Mouse (Mus musculus) thymus, postnatal 25 days (tissue): ENCODE data around the gene Lpar1.

Experiments
- DNase-seq: peaks from one replicate; pipeline ENCODE4 v3.0.0; 2022

The Lpar1 gene

DNA sequence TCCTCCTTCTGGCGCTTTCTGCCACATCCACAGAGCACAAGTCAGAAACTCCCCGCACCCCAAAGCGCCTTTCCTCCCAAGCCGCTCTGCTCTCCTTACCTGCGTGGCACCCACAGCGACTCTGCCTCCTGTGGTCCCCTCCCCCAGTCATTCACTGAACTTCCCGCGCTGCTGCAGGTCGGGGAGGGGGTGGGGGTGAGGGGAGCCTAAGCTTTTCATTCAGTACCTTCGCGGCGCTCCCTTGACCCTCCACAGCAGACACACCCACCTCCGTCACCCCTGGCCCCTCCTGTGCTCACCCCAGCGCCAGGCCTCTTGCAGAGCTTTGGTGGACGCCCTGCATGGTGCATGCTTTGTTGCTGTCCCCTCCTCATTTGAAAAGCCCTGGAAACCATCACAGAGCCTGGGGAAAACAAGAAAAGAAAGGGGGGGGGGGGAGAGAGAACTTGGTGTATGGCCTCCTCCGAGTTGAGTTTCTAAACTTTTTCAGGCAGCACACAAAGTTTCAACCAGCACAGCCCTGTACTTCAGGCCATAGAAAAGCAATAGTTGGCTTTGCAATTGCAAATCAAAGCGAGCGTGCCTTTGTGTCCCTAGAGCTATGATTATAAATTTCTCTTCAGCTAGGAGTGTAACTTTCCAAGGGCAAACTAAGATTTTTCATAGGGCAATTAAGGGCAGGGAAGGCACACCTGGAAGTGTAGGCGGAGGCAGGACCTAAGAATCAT lies at the start of gene Lpar1:
Gene Lpar1, minus strand, starts transcription at position 268 of the 728 bp plus-strand sequence.
- DNase-seq, result no peak

DNA sequence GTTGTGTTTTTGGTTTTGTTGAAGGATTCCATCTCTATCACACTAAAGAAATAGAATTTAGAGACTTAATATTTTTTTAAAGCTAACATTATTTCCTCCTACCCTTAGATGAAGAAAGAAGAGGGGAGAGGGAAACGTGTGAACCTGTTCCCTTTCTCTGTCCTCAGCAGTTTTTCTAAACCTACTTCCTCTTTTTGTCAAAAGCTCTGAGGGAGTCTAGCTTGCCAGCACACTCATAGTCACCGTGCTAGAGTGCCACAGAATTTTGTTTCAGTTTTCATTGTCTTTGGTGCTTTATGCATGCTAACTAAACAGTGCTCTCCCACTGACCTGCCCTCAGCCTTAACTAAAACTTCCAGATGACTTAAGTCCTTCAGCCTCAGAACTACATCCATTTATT lies 32.2 kb upstream of the Lpar1 start:
- no peak for DNase-seq

DNA sequence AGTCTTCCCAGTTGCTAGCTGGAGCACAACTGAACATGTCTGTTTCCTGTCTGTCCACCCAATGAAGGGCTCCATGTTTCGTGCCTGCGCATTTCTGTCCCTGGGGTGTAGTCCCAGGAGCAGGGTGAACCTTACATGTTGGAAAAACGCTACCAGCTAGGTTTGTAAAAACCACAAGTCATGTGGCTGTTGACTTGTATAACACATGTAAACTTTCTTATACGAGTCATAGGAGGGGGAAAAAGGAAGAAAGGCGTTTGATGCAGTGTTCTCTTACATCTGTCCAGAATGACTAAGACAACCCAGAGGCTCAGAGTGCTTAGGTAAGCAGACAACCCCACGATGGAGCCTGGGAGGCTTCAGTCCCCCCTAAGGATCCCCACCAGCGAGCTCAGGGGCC lies 27.5 kb upstream of the Lpar1 start:
- DNase-seq, result no peak

DNA sequence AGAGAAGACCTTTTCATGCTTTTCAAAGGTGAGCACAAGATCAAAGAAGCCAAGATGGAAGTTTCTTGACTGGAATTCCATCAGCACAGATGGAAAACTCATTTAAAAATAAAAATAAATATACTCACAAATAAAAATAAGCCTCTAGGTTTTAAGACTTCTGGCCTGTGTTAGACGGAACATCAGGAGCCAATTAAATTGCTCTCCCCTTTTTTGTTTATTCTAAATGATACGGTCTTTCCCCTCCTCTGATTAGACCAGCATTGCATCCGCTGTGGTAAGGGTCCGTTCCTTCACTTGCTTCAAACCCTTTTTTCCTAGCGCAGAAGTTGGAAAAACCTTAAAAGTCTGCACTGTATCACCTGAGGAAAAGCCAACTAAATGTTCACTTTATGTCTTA lies 26.8 kb upstream of the Lpar1 start:
- no peak for DNase-seq

DNA sequence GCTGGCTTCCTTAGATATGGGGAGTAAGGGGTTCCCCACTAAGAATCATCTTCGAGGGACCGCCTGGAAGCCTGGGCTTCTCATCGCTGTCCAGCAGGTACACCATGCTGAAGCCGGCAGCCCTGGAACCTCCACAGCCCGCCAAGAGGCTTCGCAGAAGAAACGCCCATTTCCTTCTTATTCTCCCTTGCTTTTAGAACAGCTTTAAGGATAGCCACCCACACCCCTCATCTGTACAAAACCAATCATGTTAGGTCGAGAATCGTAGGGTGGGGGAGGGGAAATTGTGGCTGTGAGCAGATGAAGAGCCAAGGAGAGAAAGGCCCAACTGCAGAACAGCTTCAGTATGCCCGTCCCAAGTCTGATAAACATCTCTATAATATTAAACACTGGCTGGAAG lies 26.4 kb upstream of the Lpar1 start:
- DNase-seq, result no peak

DNA sequence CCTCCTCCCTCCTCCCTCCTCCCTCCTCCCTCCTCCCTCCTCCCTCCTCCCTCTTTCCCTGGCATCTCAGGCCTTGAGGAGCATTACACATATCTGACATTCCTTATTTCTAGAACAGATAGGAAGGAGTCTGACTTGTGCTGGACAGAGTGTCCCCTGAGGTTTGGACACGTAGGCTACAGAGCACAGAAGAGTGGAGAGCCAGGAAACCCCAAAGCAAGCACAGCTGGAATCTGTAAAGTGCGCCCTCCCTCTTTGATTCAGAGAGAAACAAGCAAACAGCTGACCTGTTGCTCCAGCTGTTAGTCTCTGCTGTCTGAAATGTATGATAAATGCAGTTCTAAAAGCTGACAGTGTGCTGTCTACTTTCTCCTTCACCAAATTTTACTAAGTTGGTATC lies 24.8 kb upstream of the Lpar1 start:
- no peak for DNase-seq

DNA sequence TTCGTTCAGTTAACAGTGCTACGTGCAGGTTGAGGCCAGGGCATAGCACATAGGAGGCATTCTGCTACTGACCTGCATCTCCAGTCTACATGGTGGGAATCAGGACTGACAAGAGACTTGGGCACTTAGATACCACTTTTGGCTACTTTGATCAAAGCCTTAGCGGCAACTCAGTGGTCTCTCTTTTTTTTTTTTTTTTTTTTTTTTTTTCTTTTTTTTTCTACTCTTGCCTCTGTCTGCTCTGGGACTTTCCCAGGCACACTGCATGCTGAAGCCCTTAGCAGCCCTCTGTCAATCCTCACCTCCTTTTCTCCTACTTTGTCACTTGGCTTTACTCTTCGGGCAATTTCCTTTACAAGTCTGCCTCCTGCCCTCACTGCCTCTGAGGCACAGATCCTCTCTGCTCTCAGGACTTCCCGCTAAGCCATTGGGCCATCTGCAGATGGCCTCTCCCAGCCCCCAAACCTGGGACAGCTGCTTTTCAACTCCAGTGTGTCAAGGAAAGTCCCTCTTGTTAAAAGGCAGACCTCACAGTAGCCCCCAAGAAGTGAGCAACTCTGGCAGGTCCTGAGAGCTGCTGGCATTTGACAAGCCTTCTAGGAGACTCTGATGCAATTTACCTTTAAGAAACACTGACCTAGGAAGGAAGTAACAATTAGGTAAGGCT lies 23.8 kb upstream of the Lpar1 start:
- DNase-seq, result no peak

DNA sequence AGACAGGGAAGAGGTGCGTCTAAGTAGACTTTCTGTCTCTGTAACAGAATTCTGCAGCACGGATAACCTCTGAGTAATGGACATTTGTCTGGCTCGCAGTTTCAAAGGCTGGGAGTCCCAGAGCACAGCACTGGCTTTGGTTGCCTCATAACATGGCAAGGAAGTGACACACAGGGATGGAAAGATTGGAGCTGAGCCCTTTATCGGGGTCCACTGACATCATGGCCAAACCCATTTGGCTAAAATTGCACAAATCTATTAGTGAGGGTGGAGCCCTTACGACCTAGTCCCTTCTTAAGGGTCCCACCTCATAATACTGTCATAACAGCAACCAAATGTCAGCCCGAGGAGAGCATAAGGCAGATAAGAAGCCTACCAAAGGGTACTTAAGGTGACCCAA lies 22.1 kb upstream of the Lpar1 start:
- no peak for DNase-seq

DNA sequence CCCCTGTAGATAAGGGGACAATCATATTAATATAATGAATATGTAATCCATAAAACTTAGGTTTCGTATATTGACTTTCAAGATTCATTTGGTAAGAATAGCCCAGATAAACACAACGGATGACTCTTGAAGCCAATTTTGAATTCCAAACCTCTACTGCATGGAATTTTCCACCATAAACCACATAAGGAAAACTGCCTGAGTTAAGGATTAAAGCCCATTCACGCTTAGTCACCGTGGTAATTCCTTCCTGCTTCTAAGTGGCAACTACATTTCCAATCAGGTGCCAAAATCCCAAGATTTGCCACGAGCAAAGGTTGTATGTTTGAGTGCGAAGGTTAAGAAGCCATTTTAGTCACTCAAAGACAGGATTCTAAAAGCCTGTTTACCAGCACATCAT lies 20.3 kb upstream of the Lpar1 start:
- DNase-seq, result no peak

DNA sequence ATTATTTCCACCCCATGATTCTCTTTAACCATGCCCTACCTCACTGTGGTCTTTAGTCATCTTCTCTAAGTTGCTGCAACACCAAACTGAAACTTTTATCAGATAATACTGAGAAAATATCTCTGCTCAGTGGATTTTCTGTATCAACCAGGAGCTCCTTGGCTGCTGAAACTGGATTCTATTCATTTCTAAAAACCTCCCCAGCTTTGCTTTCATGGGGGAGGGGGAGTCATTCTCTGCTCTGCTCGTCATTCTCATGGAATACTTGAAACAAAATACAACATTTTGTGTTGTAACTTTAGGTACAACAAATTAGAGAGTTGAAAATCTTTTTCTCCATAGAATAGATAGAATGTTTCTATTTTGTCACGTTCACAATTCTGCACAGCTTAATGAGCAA lies 18.7 kb upstream of the Lpar1 start:
- no peak for DNase-seq

DNA sequence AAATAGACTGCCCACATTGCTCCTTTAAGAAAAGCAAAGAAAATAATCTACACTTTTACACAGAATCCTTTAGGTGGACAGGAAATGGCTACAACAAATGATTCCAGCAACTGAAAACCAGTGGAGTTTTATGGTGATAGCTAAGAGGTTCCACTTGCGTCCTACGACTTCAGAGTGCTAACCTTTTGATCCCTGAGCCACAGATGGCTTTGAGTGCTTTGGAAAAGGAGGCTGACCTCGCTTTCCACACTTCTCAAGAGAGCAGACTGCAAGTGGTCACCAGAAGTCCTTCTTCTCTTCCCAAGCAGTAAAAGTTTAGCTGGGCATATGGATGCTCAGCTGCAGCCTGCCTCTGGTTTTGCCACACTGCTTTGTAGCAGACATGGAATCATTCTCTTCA lies 18.0 kb upstream of the Lpar1 start:
- DNase-seq, result no peak

DNA sequence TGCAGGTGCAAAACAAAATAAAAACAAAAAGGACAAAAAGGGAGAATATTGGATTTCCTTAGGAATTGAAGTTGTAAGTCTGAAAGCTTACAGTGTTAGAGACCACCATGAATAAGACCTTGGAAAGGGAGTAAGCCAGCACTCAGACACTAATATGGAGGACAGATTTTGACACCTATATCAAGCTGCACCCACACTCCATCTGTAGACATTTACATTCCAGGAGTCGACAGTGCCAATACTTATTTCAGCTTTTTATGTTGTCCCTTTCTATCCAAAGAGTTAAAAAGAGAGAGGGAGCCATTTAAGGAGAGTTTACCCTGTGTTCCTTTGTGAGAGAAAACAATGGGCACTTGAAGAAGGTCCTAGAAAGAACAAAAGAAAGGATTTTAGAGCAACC lies 17.5 kb upstream of the Lpar1 start:
- DNase-seq, result no peak

DNA sequence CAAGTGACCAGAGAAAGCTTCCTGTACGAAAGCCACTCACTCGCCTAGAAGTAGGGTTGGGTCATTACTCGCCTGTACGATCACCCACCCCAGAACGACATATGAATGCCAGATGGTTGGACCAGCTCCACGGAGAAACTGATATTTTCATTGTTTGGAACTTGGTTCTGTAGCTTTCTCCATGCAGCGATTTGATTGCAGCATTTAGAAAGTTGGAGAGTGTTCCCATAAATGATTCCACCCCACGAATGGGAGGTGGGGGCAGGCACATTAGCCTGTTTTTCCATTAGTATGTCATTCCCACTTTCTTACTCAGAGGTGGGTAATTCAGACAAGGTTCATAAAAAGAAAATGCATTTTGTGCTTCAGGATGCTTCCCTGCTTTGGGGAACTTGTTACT lies 14.8 kb upstream of the Lpar1 start:
- DNase-seq, result no peak

DNA sequence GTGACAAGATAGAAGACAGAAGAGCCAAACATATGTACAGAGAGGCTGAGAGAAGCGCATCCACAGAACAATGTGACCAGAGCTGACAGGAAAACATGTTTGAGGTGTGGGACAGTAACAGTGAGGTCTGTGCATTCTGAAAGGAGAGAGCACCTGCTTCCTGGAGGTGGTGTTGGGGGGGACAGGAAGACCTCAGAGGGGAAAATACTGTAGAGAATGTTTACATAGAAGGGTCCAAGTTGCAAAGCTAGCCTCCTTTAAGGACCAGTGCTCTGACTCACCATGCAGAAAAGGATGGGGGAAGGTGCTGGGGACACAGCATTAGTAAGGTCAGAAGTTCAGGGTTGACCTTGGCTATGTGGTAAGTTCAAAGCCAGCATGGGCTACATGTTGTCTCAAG lies 9.1 kb upstream of the Lpar1 start:
- no peak for DNase-seq

DNA sequence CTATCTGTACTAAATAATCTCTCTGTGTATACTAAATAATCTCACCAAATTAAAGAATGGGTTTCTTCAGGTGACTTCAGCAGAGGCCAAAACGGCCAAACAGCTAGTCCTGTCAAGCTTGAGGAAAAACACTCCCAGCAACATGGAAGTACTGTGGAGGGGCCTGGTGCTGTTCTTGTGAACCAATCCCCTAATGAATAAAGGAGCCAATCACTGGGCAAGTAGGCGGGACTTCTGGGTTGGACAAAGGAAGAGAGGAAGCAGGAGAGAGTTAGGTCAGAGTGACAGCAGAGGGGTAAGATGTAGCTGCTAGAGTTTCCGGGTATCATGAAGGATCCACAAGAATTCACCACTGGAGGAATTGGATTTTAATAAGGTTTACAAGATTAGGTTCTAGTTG lies 3.3 kb upstream of the Lpar1 start:
- no peak for DNase-seq

DNA sequence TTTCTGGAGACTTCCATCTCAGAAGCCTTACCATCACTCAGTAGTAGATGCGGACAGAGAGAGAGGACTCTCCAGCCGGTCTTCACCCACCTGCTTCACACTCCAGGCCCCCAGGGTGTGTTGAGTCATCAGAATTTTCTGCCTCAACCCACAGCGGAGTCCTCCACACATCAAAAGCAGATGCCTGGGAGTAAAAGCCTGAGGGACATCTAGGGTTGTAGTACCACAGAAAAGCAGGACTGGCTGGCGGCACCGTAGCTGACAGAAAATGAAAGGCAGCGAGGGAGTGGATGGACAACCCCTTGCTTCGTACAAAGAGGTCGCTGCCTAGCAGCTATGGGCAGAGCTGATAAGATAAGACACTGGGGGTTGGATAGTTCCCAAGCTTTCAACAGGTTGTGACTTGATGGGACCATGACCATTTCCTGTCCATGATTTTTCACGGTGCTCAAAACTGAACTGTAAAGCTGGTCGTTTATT lies 701 bp upstream of the Lpar1 start:
- DNase-seq, result no peak

DNA sequence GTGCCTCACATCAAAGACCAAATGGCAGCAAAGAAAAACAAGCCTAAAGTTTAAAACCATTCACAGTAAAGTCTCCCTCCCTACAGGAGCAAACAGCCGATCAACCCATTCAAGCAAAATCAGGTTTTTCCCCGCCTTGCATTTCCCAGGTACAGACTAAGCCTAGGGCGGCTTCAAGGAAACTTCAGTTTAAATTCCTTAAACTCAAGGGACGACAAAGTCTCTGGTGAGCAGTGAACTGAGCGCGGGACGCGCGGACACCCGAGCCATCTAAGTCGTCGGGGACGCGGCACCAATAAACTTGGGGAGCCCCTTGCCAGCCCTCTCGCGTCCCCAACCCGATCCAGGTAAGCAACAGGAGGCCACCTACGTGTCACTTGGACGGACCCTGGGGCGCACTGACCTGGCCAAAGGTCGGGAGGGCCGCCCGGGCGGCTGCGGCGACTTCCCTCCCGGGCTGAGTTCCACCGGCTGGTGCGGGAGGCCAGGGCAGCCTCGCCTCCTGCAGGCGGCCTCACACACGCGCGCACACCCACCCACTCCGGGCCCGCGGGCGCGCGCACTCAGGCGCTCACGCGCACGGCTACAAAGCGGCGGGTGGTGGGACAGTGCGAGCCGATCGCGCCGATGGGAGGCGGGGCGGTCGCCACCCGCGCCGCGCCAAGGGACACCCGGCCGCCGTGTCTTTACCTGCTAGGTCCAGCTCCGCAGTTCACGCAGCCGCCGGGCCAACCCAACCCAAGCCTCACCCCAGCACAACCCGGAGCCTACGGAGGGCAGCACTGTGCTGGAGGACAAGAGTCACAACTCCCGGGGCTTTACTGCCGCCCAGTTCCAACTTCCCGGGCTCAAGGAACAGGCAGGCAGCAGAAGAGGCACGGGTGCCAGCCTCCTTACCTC lies 717 bp downstream of the Lpar1 start:
- peak; percentile 58 for DNase-seq

DNA sequence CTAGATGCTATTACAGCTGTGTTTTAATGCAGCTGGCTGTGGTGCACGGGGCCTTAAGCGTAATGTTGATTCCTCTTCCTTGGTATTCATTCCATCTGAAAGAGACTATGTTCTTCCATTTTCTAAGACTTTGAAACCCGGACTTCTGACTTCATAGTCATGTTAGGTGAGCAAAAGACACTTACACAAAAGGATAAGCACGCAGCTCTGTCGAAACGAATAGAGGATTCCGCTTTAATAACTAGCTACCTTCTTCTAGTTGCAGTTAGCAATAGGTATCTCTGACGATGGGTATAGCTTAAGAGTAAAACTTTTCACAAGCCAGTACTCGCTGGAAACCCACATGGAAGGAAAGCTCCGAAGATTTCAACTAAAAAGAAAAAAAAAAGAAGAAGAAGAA lies 1.5 kb downstream of the Lpar1 start:
- no peak for DNase-seq

DNA sequence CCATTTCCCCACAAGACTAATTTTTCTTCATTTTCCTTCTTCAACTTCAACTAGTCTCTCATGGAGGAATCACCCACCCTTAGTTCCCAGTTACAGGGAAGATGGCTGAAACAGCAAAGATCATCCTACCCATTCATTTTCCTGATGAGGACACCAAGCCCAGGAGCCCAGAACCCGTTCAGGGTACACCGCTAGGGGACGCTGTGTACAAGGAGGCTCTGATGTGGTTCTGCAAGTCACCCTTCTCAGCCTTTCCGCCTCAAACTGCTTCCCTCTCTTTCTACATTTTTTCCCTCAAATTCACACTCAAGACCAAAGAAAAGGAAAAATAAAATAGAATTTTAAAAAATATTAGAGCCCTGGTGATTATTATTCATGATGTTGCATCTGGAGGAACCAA lies 1.9 kb downstream of the Lpar1 start:
- peak; percentile 53 for DNase-seq

DNA sequence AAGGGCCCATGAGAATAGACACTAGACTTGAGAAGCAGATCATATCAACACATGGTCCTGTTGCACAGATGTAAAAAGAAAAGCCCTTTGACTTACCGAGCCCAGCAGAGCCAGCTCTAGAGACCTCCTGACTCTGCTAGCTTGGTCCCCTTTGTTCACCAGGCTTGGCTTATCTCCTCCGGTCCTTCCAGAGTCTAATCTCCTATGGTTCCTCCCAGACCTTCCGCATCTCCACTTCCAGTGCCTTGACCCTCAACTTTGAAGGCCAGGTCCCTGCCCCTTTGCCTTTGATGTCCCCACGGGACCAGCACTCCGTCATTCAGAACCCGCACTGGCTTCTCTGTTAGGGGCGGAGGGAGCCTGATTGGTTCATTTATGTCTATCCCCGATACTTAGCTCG lies 6.0 kb downstream of the Lpar1 start:
- no peak for DNase-seq

DNA sequence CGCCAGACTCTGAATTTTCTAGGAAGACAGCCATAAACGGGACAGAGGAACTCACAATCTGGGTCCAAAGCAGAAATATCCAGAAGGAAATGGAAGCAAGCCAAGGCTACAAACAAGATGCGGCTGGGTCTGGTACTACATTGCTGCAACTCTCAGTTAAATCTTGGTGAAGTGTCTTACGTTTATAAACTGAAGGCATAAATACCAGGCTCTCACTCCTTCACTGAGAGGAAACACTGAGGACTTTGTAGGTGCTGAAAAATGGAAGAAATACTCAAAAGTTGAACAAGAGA lies 6.5 kb downstream of the Lpar1 start:
- DNase-seq, result no peak

DNA sequence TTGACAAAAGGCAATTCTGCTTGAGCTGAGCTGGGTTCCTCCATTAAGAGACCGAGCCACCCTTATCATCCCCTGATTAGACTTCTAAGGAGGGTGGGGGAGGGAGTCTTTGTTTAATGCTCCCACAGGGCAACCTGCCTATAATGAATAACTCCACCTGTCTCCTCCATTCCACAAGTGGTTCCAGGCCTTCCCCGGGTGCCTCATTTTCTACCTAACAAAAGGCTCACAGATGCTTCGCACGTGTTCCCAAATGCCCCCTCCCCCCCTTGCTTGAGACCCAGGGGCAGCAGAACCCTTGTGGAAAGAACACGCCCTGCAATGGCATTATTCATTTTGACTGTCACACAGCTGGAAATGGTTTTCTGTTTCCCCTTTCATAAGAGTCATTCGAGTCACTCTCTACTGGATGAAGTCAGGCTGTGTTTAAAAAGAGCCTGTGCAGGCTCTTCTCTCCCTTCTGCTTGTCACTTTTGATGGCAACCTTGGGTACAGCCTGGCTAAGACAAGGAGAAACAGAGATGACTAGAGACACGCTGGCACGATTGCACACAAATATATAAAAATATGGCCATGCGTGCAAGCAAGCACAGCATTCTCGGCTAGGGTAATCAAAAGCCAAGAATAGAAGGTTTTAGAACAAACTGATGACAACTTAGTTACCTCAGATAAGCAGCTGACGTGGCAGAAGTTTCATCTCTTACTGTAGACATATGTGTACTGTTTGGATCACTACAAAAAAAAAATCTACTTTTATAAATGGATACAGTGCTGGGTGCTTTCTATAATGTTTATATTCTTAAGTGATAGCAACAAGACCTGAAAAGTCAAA lies 7.0 kb downstream of the Lpar1 start:
- DNase-seq, result no peak

DNA sequence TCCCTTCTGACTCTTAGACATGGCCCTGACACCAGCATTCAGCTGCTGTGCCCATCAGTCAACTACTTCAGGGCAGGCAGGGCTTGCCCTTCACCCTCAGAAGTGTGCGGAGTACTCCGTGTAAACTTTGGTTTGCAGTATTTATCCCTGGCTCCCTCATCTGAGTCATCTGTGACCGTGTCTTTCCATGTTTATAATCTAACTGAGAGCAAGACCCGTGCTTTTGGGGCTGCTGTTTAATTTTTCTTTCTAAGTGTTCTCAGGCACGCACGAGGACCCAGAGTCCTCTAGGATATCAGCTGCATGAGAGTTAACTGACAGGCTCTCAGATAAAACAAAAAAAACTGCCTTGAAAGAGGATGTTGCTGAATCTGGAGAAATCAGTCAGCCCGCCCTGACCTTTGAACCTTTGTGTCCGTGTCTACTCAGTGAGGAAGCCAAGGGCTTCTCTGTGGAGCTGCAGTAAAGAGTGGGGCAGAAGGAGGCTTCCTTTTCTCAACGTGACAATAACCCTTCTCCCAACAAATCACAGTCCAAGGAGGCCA lies 7.7 kb downstream of the Lpar1 start:
- DNase-seq, result no peak
